Mouse (Mus musculus) ES-E14 (cell line): Measurements from ENCODE around the gene Pcdh15.

ENCODE experiments used
- HCFC1 ChIP-seq: IDR thresholded peaks from 2 replicates; pipeline ENCODE4 v1.6.1; 2012; ENCODE audit warnings: low read length, inconsistent platforms, borderline replicate concordance; ENCODE audit not compliant: insufficient read depth
- MAFK ChIP-seq: IDR thresholded peaks from 2 replicates; pipeline ENCODE4 v1.6.1; 2014; ENCODE audit warnings: mild to moderate bottlenecking, low read depth, low read length, inconsistent platforms; ENCODE audit not compliant: insufficient read depth
- ZC3H11A ChIP-seq: IDR thresholded peaks from 2 replicates; pipeline ENCODE4 v1.6.1; 2012; ENCODE audit warnings: low read depth, mild to moderate bottlenecking, inconsistent platforms, low read length, borderline replicate concordance
- ZNF384 ChIP-seq: IDR thresholded peaks from 2 replicates; pipeline ENCODE4 v1.6.1; 2012; ENCODE audit warnings: low read depth, low read length, inconsistent platforms

DNA sequence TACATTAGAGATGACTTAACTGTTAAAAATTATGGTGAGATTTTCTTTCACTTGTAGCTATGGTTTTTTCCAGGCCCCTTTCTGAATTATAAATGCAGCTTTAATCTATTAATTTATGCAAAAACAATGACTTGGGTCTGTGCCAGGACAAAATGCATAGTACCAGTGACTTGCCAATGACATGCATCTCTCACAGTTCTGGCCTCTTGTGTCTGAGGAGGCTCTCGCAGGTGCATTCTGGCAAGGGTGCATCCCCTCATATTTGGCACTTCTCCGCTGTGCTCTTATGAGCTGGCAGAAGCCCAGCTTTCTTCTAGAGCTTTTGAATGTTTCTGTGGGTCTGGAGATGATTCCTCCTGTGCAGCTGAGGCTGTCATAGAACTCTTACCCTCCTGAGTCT, 1216.9 kb downstream of the Pcdh15 start:
- TF ChIP-seq ZC3H11A: no peak
- TF ChIP-seq MAFK: no peak
- no peak for TF ChIP-seq HCFC1
- no peak for TF ChIP-seq ZNF384
